Mouse (Mus musculus): ENCODE data around the gene 1700001O22Rik. TPM values are rescaled to one million over a fixed set of nuclear protein-coding genes. Genes with fewer than 3 reads are reported as not detected.
A peak's percentile ranks its signal among the peaks of the same experiment; 100 is the strongest.

1700001O22Rik gene
- polyA plus RNA-seq, 1 experiment from 2014 or later, result 0.40 TPM

DNA sequence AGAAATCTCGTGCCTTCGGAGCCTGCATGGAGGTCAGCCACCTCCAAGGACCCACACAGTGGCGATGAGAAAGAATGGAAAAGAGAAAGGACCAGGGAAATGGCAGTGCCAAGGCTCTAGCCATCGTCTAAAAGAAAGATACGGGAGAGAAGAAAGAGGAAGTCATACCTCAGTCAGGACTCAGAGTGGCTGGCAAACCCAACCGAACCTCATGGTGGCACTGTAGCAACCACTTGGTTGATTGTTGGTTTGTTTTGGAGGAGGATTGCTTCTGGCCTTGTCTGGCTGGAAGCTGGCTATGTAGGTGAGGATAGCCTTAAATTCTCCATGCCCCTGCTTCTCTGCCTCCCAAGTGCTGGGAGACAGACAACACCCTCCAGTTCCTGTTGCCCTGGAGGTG lies 34.3 kb downstream of the 1700001O22Rik start:
- no peak overlapping the region for H3K9ac ChIP-seq (ENCODE audit: low read depth, low read length)
- H3K9me3 ChIP-seq (ENCODE audit: control insufficient read depth, low read length), result 0 out of 2 replicates have a peak, but pooled peaks cover 2% of the 10 kb centered on the region
- ATAC-seq (replicated peaks; ENCODE audit: low FRiP score) (no peak), DNase-seq (ENCODE audit: low spot score) (no peak)
- no peak overlapping the region for H3K27ac ChIP-seq (ENCODE audit: low read depth, low read length)
- no peaks in the 10 kb centered on the region for H3K27me3 ChIP-seq (replicated peaks; ENCODE audit: control insufficient read depth, insufficient read depth, low read length)
- no peak overlapping the region for H3K4me2 ChIP-seq
- no peaks in the 10 kb centered on the region for H3K36me3 ChIP-seq (ENCODE audit: control insufficient read depth, insufficient read depth, low read length)
- no peak overlapping the region for H3K4me3 ChIP-seq (ENCODE audit: low read depth, low read length)
- 38% methylated on average over 6 of the region's 6 CpGs for WGBS
- peaks cover 30% of the 10 kb centered on the region for H3K4me1 ChIP-seq (replicated peaks; ENCODE audit: control insufficient read depth, insufficient read depth, low read length)

DNA sequence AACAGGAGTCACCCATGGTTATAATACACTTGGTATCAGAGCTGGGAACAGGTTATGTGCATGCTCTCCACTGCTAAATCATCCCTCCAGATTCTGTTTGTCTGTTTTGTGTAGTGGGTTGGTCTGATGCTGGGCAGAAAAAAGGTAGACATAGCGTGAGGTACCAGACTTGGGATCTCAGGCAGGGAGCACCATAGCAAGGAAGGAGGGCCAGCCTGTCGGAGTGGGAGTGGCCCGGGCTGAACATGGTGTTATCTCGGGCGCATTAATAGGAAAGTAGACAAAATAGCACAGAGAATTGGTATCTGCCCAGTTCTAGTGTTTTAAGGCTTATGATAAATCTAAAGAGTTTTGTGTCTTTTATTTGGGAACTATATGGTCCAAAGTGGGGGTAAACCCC lies 34.9 kb downstream of the 1700001O22Rik start:
- H3K27ac ChIP-seq (ENCODE audit: low read depth, low read length), result no peak overlapping the region
- no peaks in the 10 kb centered on the region for H3K36me3 ChIP-seq (ENCODE audit: control insufficient read depth, insufficient read depth, low read length)
- ATAC-seq (replicated peaks; ENCODE audit: low FRiP score) (no peak), DNase-seq (ENCODE audit: low spot score) (no peak)
- 68% methylated on average over 5 of the region's 5 CpGs for WGBS
- H3K4me1 ChIP-seq (replicated peaks; ENCODE audit: control insufficient read depth, insufficient read depth, low read length), result peaks cover 27% of the 10 kb centered on the region
- no peak overlapping the region for H3K4me2 ChIP-seq
- no peak overlapping the region for H3K4me3 ChIP-seq (ENCODE audit: low read depth, low read length)
- 0 out of 2 replicates have a peak, but pooled peaks cover 2% of the 10 kb centered on the region for H3K9me3 ChIP-seq (ENCODE audit: control insufficient read depth, low read length)
- no peaks in the 10 kb centered on the region for H3K27me3 ChIP-seq (replicated peaks; ENCODE audit: control insufficient read depth, insufficient read depth, low read length)
- H3K9ac ChIP-seq (ENCODE audit: low read depth, low read length), result no peak overlapping the region

GRCm38 (mm10) chr2:30767626-30768240 lies 35.7 kb downstream of the 1700001O22Rik start:
- no peak overlapping the region for H3K4me2 ChIP-seq
- 77% methylated on average over 7 of the region's 7 CpGs for WGBS

DNA sequence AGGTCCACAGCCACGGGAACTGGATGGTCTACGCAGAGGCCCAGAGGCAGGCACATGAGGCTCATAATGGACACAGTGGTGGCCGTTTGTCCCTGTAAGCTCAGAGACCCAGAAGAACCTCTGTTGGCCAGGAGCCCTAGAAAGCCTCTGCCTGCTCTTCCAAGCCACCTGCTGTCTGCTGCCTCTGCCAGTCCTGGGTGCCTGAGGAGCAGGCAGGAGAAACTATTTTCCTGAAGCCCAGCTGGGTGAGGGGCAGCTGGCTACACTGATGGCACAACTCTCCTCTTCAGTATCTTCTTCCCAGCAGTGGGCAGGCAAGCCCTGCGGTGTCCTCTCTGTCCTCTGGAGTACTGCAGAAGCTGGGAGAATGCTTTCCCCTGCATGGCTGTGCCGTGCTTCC lies 37.0 kb downstream of the 1700001O22Rik start:
- Histone ChIP-seq H3K9me3 (ENCODE audit: control insufficient read depth, low read length) (0 out of 2 replicates have a peak, but pooled peaks cover 2% of the 10 kb centered on the region), H3K4me2 (no peak overlapping the region), H3K27me3 (replicated peaks; ENCODE audit: control insufficient read depth, insufficient read depth, low read length) (no peaks in the 10 kb centered on the region), H3K4me1 (replicated peaks; ENCODE audit: control insufficient read depth, insufficient read depth, low read length) (peaks cover 10% of the 10 kb centered on the region), H3K36me3 (ENCODE audit: control insufficient read depth, insufficient read depth, low read length) (no peaks in the 10 kb centered on the region), H3K27ac (ENCODE audit: low read depth, low read length) (no peak overlapping the region), H3K9ac (ENCODE audit: low read depth, low read length) (no peak overlapping the region), H3K4me3 (ENCODE audit: low read depth, low read length) (no peak overlapping the region)
- DNase-seq (ENCODE audit: low spot score) (no peak), ATAC-seq (replicated peaks; ENCODE audit: low FRiP score) (no peak)
- WGBS, result 85% methylated on average over 5 of the region's 5 CpGs

More at GRCm38 (mm10) chr2:30767626-30768240, 35.7 kb downstream of the 1700001O22Rik start:
- no peaks in the 10 kb centered on the region for H3K36me3 ChIP-seq (ENCODE audit: control insufficient read depth, insufficient read depth, low read length)
- H3K27me3 ChIP-seq (replicated peaks; ENCODE audit: control insufficient read depth, insufficient read depth, low read length), result no peaks in the 10 kb centered on the region
- DNase-seq (ENCODE audit: low spot score), result no peak
- no peak overlapping the region for H3K9ac ChIP-seq (ENCODE audit: low read depth, low read length)
- ATAC-seq (replicated peaks; ENCODE audit: low FRiP score), result no peak
- H3K9me3 ChIP-seq (ENCODE audit: control insufficient read depth, low read length), result 0 out of 2 replicates have a peak, but pooled peaks cover 2% of the 10 kb centered on the region
- no peak overlapping the region for H3K4me3 ChIP-seq (ENCODE audit: low read depth, low read length)
- H3K27ac ChIP-seq (ENCODE audit: low read depth, low read length), result no peak overlapping the region
- peaks cover 19% of the 10 kb centered on the region for H3K4me1 ChIP-seq (replicated peaks; ENCODE audit: control insufficient read depth, insufficient read depth, low read length)

GRCm38 (mm10) chr2:30760706-30761105 lies 42.8 kb downstream of the 1700001O22Rik start:
- Histone ChIP-seq H3K36me3 (ENCODE audit: control insufficient read depth, insufficient read depth, low read length) (no peaks in the 10 kb centered on the region), H3K27ac (ENCODE audit: low read depth, low read length) (peak overlapping the region; percentile 71; the same call in 1 of the 2 replicates), H3K4me2 (peak overlapping the region; percentile 27), H3K9me3 (ENCODE audit: control insufficient read depth, low read length) (peaks cover 2% of the 10 kb centered on the region; the same call in 1 of the 2 replicates), H3K4me3 (ENCODE audit: low read depth, low read length) (no peak overlapping the region), H3K4me1 (replicated peaks; ENCODE audit: control insufficient read depth, insufficient read depth, low read length) (peaks cover 22% of the 10 kb centered on the region), H3K27me3 (replicated peaks; ENCODE audit: control insufficient read depth, insufficient read depth, low read length) (no peaks in the 10 kb centered on the region), H3K9ac (ENCODE audit: low read depth, low read length) (no peak overlapping the region)
- WGBS, result 48% methylated on average over 6 of the region's 6 CpGs
- no peak for DNase-seq (ENCODE audit: low spot score)
- no peak for ATAC-seq (replicated peaks; ENCODE audit: low FRiP score)

DNA sequence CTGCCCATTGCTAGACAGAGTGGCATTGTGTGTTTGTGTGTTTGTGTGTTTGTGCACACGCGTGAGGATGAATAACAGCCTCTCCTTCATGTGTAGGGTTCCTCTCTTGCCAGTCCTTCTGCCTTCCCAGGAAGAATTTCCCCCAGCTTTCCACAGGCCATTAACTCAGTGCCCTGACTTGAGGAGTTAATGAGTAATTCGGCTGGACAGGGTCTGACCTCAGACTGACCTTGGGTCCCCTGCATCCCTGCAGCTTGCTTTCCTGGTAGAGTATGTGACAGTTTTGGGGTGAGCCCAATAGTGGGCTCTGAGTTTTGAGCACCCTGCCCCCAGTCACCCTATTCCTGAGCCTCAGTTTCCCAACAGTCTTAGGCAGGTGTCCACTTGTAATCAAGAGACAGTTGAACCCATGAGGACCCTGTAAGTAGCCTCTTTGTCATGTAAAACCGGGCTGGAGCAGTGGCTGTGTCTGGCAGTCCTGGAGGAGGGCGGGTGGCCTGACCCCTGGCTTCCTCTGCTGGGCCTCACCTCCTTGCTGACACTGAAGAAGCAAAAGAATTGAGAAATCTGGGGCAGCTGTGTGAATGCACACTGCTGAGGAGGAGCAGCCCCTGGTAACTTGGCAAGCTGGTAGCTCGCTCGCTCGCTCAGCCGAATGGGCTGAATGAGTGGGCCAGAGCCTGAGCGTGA lies 43.5 kb downstream of the 1700001O22Rik start:
- ATAC-seq (replicated peaks; ENCODE audit: low FRiP score) (no peak), DNase-seq (ENCODE audit: low spot score) (no peak)
- H3K4me2 ChIP-seq, result peak overlapping the region; percentile 27
- no peaks in the 10 kb centered on the region for H3K27me3 ChIP-seq (replicated peaks; ENCODE audit: control insufficient read depth, insufficient read depth, low read length)
- no peak overlapping the region for H3K9ac ChIP-seq (ENCODE audit: low read depth, low read length)
- peaks cover 2% of the 10 kb centered on the region; the same call in 1 of the 2 replicates for H3K9me3 ChIP-seq (ENCODE audit: control insufficient read depth, low read length)
- peak overlapping the region; percentile 88 for H3K27ac ChIP-seq (ENCODE audit: low read depth, low read length)
- WGBS, result 65% methylated on average over 10 of the region's 10 CpGs
- H3K4me1 ChIP-seq (replicated peaks; ENCODE audit: control insufficient read depth, insufficient read depth, low read length), result peaks cover 22% of the 10 kb centered on the region
- no peaks in the 10 kb centered on the region for H3K36me3 ChIP-seq (ENCODE audit: control insufficient read depth, insufficient read depth, low read length)
- H3K4me3 ChIP-seq (ENCODE audit: low read depth, low read length), result 0 out of 2 replicates have a peak overlapping the region, but pooled peaks have one; percentile 5

DNA sequence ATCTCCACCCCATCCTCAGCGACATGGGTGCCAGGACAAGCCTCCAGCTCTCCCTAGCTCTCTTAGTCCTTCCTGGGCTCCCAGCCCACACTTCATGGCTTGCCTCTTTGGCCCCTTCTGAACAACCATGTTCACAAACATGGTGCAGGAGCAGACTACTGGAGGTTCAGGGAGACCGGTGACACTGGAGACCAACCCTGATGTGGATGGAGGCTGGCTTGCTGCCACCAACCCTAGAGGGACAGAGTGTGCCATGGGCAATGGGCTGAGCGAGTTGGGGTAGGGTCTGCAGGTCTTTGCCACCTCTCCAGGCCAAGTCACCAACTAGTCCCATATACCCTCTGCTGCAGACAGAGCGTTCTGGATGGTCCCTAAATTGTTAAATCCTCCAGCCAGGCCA lies 44.0 kb downstream of the 1700001O22Rik start:
- Histone ChIP-seq H3K4me1 (replicated peaks; ENCODE audit: control insufficient read depth, insufficient read depth, low read length) (peaks cover 22% of the 10 kb centered on the region), H3K4me2 (no peak overlapping the region), H3K9me3 (ENCODE audit: control insufficient read depth, low read length) (no peaks in the 10 kb centered on the region; the same call in 1 of the 2 replicates), H3K27me3 (replicated peaks; ENCODE audit: control insufficient read depth, insufficient read depth, low read length) (no peaks in the 10 kb centered on the region), H3K36me3 (ENCODE audit: control insufficient read depth, insufficient read depth, low read length) (no peaks in the 10 kb centered on the region), H3K9ac (ENCODE audit: low read depth, low read length) (no peak overlapping the region), H3K4me3 (ENCODE audit: low read depth, low read length) (no peak overlapping the region), H3K27ac (ENCODE audit: low read depth, low read length) (peak overlapping the region; percentile 88)
- 77% methylated on average over 4 of the region's 4 CpGs for WGBS
- DNase-seq (ENCODE audit: low spot score), result no peak
- ATAC-seq (replicated peaks; ENCODE audit: low FRiP score), result no peak

DNA sequence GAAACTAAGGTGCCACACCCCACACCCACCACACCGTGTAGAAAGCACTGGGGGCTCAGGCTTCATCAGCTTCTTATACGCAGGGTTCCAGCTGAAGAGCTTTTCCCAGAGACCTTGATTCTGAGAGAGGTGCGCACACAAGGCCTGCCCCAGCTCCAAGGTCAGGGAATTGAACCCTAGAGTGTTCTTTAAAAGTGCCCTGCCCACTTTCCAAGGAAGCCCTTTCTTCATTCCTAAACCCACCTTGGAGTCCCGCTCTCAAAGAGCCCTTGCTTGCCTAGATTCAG lies 44.4 kb downstream of the 1700001O22Rik start:
- no peaks in the 10 kb centered on the region; the same call in 1 of the 2 replicates for H3K9me3 ChIP-seq (ENCODE audit: control insufficient read depth, low read length)
- DNase-seq (ENCODE audit: low spot score), result no peak
- H3K36me3 ChIP-seq (ENCODE audit: control insufficient read depth, insufficient read depth, low read length), result no peaks in the 10 kb centered on the region
- 50% methylated on average over 4 of the region's 4 CpGs for WGBS
- H3K4me2 ChIP-seq, result no peak overlapping the region
- peaks cover 22% of the 10 kb centered on the region for H3K4me1 ChIP-seq (replicated peaks; ENCODE audit: control insufficient read depth, insufficient read depth, low read length)
- H3K4me3 ChIP-seq (ENCODE audit: low read depth, low read length), result no peak overlapping the region
- no peak for ATAC-seq (replicated peaks; ENCODE audit: low FRiP score)
- no peaks in the 10 kb centered on the region for H3K27me3 ChIP-seq (replicated peaks; ENCODE audit: control insufficient read depth, insufficient read depth, low read length)
- H3K27ac ChIP-seq (ENCODE audit: low read depth, low read length), result peak overlapping the region; percentile 88
- no peak overlapping the region for H3K9ac ChIP-seq (ENCODE audit: low read depth, low read length)

All from liver, embryonic 11.5 days (tissue).